Mouse (Mus musculus): ENCODE data around the gene Lif.

DNA sequence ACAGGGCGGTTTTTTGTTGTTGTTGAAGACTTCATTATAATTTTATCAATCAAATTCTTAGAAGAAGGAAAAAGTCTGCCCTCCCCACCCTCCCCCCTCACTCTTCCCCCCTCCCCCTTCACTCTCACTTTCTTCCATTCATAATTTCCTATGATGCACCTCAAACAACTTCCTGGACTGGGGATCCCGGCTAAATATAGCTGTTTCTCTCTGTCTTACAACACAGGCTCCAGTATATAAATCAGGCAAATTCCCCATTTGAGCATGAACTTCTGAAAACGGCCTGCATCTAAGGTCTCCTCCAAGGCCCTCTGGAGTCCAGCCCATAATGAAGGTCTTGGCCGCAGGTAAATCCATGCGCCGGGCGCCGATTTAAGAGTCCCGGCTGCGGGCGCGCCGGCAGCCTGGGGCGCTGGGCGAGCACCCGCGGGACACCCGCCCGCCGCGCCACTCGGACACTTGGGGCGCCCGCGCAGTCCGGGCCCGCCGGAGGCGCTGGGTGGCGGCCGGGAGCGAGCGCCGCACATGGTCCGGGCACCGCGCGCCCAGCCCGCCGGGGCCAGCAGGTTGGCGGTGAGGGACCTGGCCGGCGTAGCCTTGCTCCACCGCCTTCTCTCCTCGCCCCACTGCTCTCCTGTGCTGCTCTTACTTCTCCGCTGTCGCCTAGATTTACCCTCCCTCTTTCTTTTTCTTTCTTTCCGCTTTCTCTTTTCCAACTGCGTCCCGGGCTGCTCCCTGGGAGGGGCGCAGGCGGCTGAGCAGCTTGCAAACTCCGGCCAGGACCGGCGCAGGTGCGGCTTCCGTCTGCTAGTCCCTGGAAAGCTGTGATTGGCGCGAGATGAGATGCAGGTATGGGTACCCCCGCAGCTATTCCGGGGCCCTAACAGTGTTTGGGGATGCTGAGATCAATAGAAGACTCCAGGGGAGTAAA is 9.2 kb downstream of the Lif start:
- TF ChIP-seq CTCF (IDR thresholded peaks at IDR 0.05; ENCODE audit: low read depth, low read length), result no peak
- TF ChIP-seq GATA1 (IDR thresholded peaks at IDR 0.05; ENCODE audit: borderline replicate concordance, low read length), result no peak
- no peak for TF ChIP-seq TAL1 (conservative IDR thresholded peaks at IDR 0.05; ENCODE audit: low read depth, low read length)
- no peak for TF ChIP-seq POLR2AphosphoS5 (IDR thresholded peaks at IDR 0.05; ENCODE audit: insufficient replicate concordance, low read depth, low read length)
- TF ChIP-seq GATA2 (IDR thresholded peaks at IDR 0.05; ENCODE audit: borderline replicate concordance, low read depth, low read length), result no peak
